Mouse (Mus musculus) neutrophil, adult 5-6 weeks (primary cell): ENCODE measurements around the gene Spryd7. TPM values are rescaled to one million over a fixed set of nuclear protein-coding genes. Genes with fewer than 3 reads are reported as not detected.
"Not testable (repeated sequence)": the region's sequence is repeated elsewhere in the genome, so short reads cannot be mapped to it uniquely, and the experiment has no call there.

Experiments used
- ATAC-seq: fragments of 151-379, 151-347 bp; 2 replicates; pipeline ENCODE4 v1.8.0; 2017; ENCODE audit warnings: mild to moderate bottlenecking, moderate TSS enrichment; ENCODE audit not compliant: insufficient number of reproducible peaks, poor library complexity, low FRiP score, severe bottlenecking; ENCODE audit errors: extremely low read depth
- total RNA-seq: library from RNA; stranded (forward); fragments of 200-1000 nt; gene quantifications from 2 replicates; pipeline ENCODE4 v1.2.3, GENCODE M21; 2017

Spryd7 gene
- 4.7 and 4.9 TPM in 2 replicates for total RNA-seq

GRCm38 (mm10) chr14:61556289-61557147, at the start of gene Spryd7:
Gene Spryd7 (minus strand): TSS chr14:61556886.
- peak; percentile 96 for ATAC-seq

GRCm38 (mm10) chr14:61606088-61606487, 49.4 kb upstream of the Spryd7 start:
- not testable (repeated sequence) for ATAC-seq

- no peak for ATAC-seq
These were observed 47.4 kb upstream of the Spryd7 start for GRCm38 (mm10) chr14:61604081-61604480.

- ATAC-seq: no peak
These were observed 46.5 kb upstream of the Spryd7 start for GRCm38 (mm10) chr14:61603069-61603755.

DNA sequence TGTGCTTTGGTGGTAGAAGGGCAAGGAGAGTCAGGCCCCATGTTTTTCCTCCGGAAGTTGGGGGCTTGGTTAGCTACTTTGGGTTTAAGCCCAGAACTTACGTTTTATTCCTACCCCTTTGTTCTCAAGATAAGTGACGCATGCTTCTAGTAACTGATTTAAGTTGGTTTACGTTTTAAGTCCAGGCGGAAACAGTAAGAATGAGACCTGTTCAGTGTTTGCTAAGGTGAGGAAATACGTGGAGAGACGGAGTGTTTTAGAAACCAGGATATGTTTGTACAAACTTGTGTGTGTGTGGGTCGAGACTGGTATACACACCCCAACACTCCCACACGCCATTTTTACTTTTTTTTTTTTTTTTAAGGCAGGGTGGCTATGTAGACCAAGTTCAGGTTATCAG, 44.7 kb upstream of the Spryd7 start:
- no peak for ATAC-seq

- ATAC-seq: peak; percentile 83
These were observed 42.5 kb upstream of the Spryd7 start for GRCm38 (mm10) chr14:61599057-61599806.

- no peak for ATAC-seq
These were observed 41.3 kb upstream of the Spryd7 start, which contains the start of gene Trim13 for GRCm38 (mm10) chr14:61597968-61598367. Gene Trim13 (plus strand): TSS chr14:61598247.

- ATAC-seq: no peak
These were observed 40.2 kb upstream of the Spryd7 start for GRCm38 (mm10) chr14:61596719-61597426.

DNA sequence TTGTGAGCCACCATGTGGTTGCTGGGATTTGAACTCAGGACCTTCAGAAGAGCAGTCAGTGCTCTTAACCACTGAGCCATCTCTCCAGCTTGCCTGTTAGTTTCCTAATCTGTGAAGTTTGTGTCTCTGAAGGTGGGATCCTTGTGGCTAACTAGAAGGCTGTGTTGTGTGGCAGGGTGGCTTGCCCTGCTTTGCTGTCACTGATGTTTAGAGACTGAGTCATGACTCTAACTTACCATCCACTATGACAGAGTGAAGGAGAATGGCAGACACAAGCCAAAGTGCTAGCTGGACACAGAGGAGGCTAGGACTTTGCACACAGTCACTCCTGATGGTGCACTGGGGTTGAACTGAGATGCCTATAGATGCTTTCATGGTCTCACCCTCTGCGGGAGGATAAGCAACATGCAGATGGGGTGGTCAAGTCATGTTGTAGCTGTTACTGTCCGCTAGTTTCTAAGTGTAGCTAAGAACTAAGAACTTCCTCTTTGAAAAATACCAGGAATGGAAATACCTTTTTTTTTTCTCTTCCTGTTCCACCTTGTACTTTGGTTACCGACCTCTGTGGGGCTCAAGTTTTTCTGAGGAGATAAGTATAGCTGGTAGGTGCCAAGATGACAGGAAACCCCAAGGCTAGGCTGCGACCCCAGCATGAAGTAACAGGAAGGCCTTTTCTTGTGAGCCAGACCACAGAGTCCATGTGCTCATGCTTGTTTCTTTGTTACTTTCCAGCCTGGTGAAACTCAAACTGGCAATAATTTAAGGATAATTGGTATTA, 32.8 kb upstream of the Spryd7 start:
- no peak for ATAC-seq

GRCm38 (mm10) chr14:61575941-61576340, 19.3 kb upstream of the Spryd7 start:
- no peak for ATAC-seq

- no peak for ATAC-seq
These were observed 18.4 kb upstream of the Spryd7 start for GRCm38 (mm10) chr14:61575066-61575465.

GRCm38 (mm10) chr14:61572131-61572530, 15.4 kb upstream of the Spryd7 start:
- ATAC-seq: no peak

- ATAC-seq: peak; percentile 85
These were observed 14.7 kb upstream of the Spryd7 start for GRCm38 (mm10) chr14:61571366-61571765.

DNA sequence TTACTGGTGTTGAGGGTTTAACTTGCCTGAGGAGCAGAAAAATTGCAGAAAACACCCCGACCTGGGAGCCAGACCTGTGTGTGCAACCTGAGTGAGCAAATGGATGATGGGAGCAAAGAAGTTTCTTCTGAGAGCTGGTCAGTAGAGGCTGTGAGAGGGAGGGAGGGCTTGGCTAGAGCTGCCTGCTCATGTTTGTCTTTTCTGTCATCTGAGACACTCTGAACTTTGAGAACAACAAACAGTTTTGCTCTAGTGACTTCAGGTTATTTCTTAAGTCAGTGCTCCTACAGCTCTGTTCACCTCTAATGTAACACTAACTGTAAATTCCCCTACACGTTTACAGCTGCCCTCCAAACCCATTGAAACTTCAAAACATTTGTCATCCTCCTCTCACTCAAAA, 12.7 kb upstream of the Spryd7 start:
- no peak for ATAC-seq

GRCm38 (mm10) chr14:61566211-61566610, 9.5 kb upstream of the Spryd7 start:
- ATAC-seq: not testable (repeated sequence)

DNA sequence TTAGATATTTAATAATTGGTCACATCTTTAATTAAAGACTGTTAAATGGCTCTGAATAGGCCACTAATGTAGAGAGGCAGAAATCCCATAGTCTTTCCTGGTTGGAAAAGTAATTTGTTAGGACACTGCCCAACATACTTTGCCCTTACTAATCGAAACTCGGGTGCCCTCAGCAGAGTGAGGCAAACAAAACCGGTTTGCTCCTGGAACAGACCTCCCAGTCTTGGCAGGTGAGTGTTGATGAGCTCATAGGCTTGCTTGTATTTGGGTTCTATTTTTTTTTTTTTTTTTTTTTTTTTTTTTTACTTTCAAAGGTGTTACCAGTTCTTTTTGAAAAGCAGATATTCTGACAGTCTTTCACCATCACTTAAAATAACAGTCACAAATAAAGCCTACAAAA, 3.2 kb upstream of the Spryd7 start:
- no peak for ATAC-seq

DNA sequence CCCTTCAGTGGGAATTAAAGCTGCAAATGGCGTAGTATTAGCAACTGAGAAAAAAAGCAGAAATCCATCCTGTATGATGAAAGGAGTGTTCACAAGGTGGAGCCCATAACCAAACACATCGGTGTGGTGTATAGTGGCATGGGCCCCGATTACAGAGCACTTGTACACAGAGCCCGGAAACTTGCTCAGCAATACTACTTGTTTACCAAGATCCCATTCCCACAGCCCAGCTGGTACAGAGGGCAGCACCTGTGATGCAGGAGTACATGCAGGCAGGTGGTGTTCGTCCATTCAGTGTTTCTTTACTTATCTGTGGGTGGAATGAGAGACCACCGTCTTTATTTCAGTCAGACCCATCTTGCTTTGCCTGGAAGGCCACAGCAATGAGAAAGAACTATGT, 2.2 kb upstream of the Spryd7 start:
- ATAC-seq: no peak

GRCm38 (mm10) chr14:61555931-61556288, 776 bp downstream of the Spryd7 start:
- no peak for ATAC-seq
